Mouse (Mus musculus): ENCODE data around the gene E2f6. TPM values are rescaled to one million over a fixed set of nuclear protein-coding genes. Genes with fewer than 3 reads are reported as not detected.
A peak's percentile ranks its signal among the peaks of the same experiment; 100 is the strongest.

E2f6 gene
- polyA plus RNA-seq, 1 experiment from 2014 or later: 65.4 TPM

DNA sequence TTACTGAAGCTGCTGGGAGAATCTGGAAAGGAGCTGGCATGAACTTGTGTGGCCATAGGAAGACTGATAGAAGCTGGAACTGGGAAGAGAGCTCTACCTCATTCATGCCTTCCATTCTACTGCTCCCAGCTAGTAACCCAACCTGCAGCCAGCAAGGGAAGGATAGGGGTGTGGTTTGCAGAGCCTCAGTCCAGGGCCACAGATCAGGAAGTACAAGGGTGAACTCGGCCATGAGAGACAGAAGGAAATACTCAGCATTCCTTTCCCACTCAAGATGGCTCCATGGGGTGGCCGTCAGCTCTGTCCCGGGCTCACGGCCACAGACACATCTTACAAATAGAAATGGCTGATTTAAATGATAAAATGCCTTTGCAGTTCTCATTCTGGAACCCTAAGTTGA is 20.3 kb downstream of the E2f6 start:
- Histone ChIP-seq H3K27ac (no peak overlapping the region), H3K9me3 (no peaks in the 10 kb centered on the region)

DNA sequence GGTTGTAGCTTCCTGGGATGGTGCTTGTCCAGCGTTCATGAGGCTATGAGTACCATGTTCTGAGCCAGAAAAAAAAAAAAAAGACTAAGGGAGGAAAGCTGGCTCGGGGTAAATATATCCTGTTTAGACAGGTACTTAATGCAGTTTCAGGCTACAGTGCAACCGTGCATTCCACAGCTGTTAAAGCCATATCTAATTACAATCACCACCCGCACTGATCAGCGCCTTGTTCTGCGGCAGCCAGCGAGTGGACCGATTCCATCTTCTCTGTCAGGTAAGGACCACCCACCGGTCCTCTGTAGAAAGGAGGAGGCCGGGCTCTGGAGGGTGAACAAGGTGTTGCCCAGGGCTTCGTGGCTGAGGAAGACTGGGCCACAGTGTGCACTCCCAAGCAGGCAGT is 23.9 kb downstream of the E2f6 start:
- 49% methylated on average over 11 of the region's 11 CpGs for WGBS
- Histone ChIP-seq H3K4me1 (peaks cover 8% of the 10 kb centered on the region), H3K27ac (no peak overlapping the region), H3K36me3 (peaks cover 3% of the 10 kb centered on the region; the same call in 1 of the 2 replicates), H3K27me3 (no peaks in the 10 kb centered on the region), H3K4me3 (no peak overlapping the region), H3K4me2 (no peak overlapping the region), H3K9me3 (no peaks in the 10 kb centered on the region), H3K9ac (no peak overlapping the region)
- ATAC-seq (ENCODE audit: insufficient number of reproducible peaks, insufficient read depth, low FRiP score, low TSS enrichment, low read depth): no peak

More for the DNA sequence above, 20.3 kb downstream of the E2f6 start:
- no peaks in the 10 kb centered on the region for H3K27me3 ChIP-seq
- H3K36me3 ChIP-seq: peaks cover 29% of the 10 kb centered on the region
- H3K4me1 ChIP-seq: peaks cover 4% of the 10 kb centered on the region
- 70% methylated on average over 4 of the region's 4 CpGs for WGBS
- H3K4me2 ChIP-seq: no peak overlapping the region
- no peak for ATAC-seq (ENCODE audit: insufficient number of reproducible peaks, insufficient read depth, low FRiP score, low TSS enrichment, low read depth)
- no peak overlapping the region for H3K4me3 ChIP-seq
- H3K9ac ChIP-seq: no peak overlapping the region

DNA sequence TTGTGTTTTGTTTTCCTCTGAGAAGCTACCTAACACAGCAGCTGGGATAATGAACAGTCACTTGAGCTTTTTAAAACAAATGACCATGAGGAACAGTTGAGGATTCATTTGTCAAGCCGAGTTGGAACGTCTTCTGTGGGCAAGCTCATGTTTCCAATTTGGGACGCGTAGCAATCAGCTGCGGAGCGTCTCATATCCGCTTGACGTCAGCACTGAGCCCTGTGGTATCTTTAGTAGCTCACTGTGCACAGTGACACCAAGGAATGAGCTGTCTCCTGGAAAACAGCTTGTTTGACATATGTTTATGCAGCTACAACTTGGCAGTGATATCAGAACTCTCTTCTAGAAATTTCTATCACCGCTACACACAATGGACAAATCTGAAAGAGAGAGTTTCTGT is 25.4 kb downstream of the E2f6 start:
- H3K4me3 ChIP-seq: no peak overlapping the region
- no peaks in the 10 kb centered on the region for H3K27me3 ChIP-seq
- no peaks in the 10 kb centered on the region for H3K36me3 ChIP-seq
- no peak overlapping the region for H3K9ac ChIP-seq
- 20% methylated on average over 9 of the region's 9 CpGs for WGBS
- H3K4me2 ChIP-seq: peak overlapping the region; percentile 39
- no peak for ATAC-seq (ENCODE audit: insufficient number of reproducible peaks, insufficient read depth, low FRiP score, low TSS enrichment, low read depth)
- peaks cover 8% of the 10 kb centered on the region for H3K4me1 ChIP-seq
- no peaks in the 10 kb centered on the region for H3K9me3 ChIP-seq
- peak overlapping the region; percentile 7; the same call in 1 of the 2 replicates for H3K27ac ChIP-seq

DNA sequence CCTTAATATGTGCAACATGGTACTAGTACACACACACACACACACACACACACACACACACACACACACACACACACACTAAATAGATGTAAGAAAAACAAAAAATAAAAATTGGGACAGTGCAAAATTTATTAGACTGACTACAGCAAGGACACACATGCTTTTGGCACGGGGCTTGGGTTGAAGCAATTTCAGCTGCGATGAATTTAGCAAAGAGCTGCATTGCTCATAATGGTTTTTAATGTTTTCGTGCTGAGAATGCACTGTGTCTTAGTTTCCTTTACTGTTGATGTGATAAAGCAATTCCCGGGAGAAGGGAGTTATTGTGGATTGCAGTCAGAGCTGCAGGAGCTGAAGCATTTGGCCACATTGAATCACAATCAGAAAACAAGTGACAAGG is 27.0 kb downstream of the E2f6 start:
- no peaks in the 10 kb centered on the region for H3K27me3 ChIP-seq
- no peaks in the 10 kb centered on the region for H3K36me3 ChIP-seq
- no peak overlapping the region for H3K9ac ChIP-seq
- H3K9me3 ChIP-seq: no peaks in the 10 kb centered on the region
- H3K4me1 ChIP-seq: peaks cover 8% of the 10 kb centered on the region
- no peak overlapping the region for H3K4me3 ChIP-seq
- 83% methylated on average over 4 of the region's 4 CpGs for WGBS
- no peak for ATAC-seq (ENCODE audit: insufficient number of reproducible peaks, insufficient read depth, low FRiP score, low TSS enrichment, low read depth)
- H3K27ac ChIP-seq: no peak overlapping the region
- no peak overlapping the region for H3K4me2 ChIP-seq

GRCm38 (mm10) chr12:16840842-16841782 is 30.3 kb downstream of the E2f6 start:
- Histone ChIP-seq H3K4me2 (no peak overlapping the region), H3K36me3 (no peaks in the 10 kb centered on the region), H3K27me3 (no peaks in the 10 kb centered on the region), H3K4me1 (peaks cover 10% of the 10 kb centered on the region), H3K27ac (no peak overlapping the region), H3K9ac (no peak overlapping the region), H3K9me3 (no peaks in the 10 kb centered on the region), H3K4me3 (no peak overlapping the region)
- no peak for ATAC-seq (ENCODE audit: insufficient number of reproducible peaks, insufficient read depth, low FRiP score, low TSS enrichment, low read depth)
- 69% methylated on average over 8 of the region's 8 CpGs for WGBS

DNA sequence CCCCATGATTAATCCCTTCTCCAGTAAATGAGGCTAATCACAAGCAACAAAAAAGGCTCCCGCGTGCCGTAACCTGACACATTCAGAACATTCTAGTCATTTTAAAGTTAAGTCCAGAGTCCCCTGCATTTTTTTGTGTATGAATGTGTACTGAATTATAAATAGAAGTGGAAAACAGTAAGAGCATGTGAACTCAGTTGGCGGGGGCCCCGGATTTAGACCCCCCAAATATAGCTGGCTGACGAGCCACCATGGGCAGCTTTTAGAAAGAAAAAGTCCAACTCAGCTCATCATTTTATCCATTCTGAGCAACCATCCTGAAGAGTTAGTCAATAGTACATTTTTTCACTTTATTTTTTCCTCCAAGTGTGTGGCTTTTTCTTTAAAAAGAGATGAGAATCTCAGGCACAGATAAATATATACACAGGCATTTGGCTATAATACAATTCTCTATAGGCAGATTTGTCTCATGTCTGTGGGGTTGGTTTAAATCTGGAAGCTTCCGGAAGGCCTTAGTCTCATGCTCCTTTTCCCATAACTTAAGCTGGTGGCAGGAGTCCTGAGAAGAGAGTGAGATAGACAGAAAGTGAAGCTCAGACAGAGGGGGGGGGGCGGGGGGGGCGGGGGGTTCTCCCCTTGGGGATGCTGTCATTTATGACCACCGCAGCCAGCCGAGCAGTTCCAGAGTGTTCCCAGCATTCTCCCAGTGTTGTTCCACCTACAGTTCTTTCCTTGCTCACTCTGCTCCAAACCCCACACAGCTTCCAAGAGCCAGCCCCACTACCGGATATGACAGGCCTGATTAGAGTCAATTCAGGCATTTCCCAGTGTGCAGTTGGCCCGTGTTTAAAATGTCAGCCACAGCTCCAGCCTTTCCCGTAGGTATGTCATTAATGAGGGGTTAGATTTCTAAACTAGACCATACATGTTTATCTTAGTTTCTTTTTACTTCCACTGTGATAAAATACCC is 34.1 kb downstream of the E2f6 start:
- peaks cover 6% of the 10 kb centered on the region for H3K4me1 ChIP-seq
- no peak overlapping the region for H3K4me3 ChIP-seq
- no peaks in the 10 kb centered on the region for H3K27me3 ChIP-seq
- no peaks in the 10 kb centered on the region for H3K36me3 ChIP-seq
- no peak for ATAC-seq (ENCODE audit: insufficient number of reproducible peaks, insufficient read depth, low FRiP score, low TSS enrichment, low read depth)
- 37% methylated on average over 14 of the region's 14 CpGs for WGBS
- no peaks in the 10 kb centered on the region for H3K9me3 ChIP-seq
- no peak overlapping the region for H3K9ac ChIP-seq
- no peak overlapping the region for H3K4me2 ChIP-seq
- H3K27ac ChIP-seq: peak overlapping the region; percentile 68; the same call in 1 of the 2 replicates

DNA sequence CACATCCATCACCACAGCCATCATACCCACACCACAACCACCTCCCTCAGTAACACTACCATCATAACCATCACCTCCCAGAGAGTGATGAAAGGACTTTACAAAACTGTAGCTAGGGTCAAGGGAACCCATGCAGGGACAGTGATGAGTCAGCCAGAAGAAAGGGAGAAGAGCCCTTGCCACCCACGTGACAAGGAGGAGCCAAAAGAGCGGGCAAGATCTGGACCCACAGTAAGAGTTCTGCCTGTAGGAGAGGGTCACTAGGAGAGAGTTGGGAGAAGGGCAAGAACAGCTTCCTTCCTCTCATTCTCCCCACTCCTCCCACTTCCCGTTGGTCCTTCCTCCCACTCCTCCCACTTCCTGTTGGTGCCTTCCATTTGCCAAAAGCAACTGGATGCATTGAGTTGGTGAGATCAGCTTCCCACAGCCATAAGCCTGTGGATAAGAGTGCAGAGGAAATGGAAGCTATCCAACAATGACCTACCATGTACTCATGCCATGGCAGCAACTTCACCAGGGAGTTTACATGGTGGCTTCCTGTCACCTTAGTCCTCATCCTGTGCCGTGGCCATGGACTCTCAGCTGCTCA is 36.5 kb downstream of the E2f6 start:
- WGBS: 89% methylated on average over 4 of the region's 4 CpGs
- no peak overlapping the region for H3K4me3 ChIP-seq
- H3K36me3 ChIP-seq: no peaks in the 10 kb centered on the region
- ATAC-seq (ENCODE audit: insufficient number of reproducible peaks, insufficient read depth, low FRiP score, low TSS enrichment, low read depth): no peak
- no peaks in the 10 kb centered on the region for H3K9me3 ChIP-seq
- H3K4me1 ChIP-seq: peaks cover 12% of the 10 kb centered on the region
- no peak overlapping the region for H3K4me2 ChIP-seq
- no peaks in the 10 kb centered on the region for H3K27me3 ChIP-seq
- H3K9ac ChIP-seq: no peak overlapping the region
- no peak overlapping the region for H3K27ac ChIP-seq

DNA sequence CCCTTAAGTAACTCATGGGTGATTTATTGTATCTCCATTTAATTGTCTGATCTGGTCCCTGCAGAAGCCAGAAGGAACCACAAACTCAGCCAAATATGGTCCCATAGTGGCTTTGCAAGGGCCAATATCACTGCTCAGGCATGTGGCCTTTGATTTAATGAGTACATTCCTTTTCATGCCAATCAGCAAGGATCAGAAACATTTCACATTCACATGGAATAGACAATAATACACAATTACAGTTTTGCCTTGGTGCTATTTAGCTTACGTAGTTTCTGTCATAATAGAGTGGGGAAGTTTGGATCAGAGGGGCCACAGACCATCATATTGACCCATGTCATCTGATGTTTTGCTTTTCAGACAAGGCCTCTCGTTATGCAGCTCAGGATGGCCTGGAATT is 37.7 kb downstream of the E2f6 start:
- Histone ChIP-seq H3K9ac (no peak overlapping the region), H3K27me3 (no peaks in the 10 kb centered on the region), H3K36me3 (no peaks in the 10 kb centered on the region), H3K4me3 (no peak overlapping the region), H3K4me1 (peaks cover 12% of the 10 kb centered on the region), H3K27ac (no peak overlapping the region), H3K9me3 (no peaks in the 10 kb centered on the region), H3K4me2 (no peak overlapping the region)
- no peak for ATAC-seq (ENCODE audit: insufficient number of reproducible peaks, insufficient read depth, low FRiP score, low TSS enrichment, low read depth)
- 77% methylated on average over 2 of the region's 2 CpGs for WGBS

- Histone ChIP-seq H3K9me3 (no peaks in the 10 kb centered on the region), H3K4me2 (no peak overlapping the region), H3K27me3 (no peaks in the 10 kb centered on the region), H3K4me1 (peaks cover 12% of the 10 kb centered on the region), H3K27ac (no peak overlapping the region), H3K36me3 (no peaks in the 10 kb centered on the region), H3K4me3 (no peak overlapping the region), H3K9ac (no peak overlapping the region)
- 68% methylated on average over 2 of the region's 2 CpGs for WGBS
- no peak for ATAC-seq (ENCODE audit: insufficient number of reproducible peaks, insufficient read depth, low FRiP score, low TSS enrichment, low read depth)
Observed at GRCm38 (mm10) chr12:16849821-16850220, 39.1 kb downstream of the E2f6 start.

GRCm38 (mm10) chr12:16850431-16851375 is 39.9 kb downstream of the E2f6 start:
- Histone ChIP-seq H3K36me3 (no peaks in the 10 kb centered on the region), H3K4me3 (no peak overlapping the region), H3K9ac (no peak overlapping the region), H3K27me3 (no peaks in the 10 kb centered on the region), H3K4me1 (peaks cover 7% of the 10 kb centered on the region), H3K9me3 (no peaks in the 10 kb centered on the region), H3K27ac (no peak overlapping the region), H3K4me2 (no peak overlapping the region)
- 40% methylated on average over 16 of the region's 16 CpGs for WGBS
- ATAC-seq (ENCODE audit: insufficient number of reproducible peaks, insufficient read depth, low FRiP score, low TSS enrichment, low read depth): no peak

All from embryonic facial prominence, embryonic 13.5 days (tissue).